Mouse (Mus musculus): ENCODE measurements at regions not wholly inside any gene's neighbourhood (a gene's known extent, or its start where the extent isn't known, plus 50 kb on each side); places are given as distances from the start of the nearest gene placed in this dataset.

DNA sequence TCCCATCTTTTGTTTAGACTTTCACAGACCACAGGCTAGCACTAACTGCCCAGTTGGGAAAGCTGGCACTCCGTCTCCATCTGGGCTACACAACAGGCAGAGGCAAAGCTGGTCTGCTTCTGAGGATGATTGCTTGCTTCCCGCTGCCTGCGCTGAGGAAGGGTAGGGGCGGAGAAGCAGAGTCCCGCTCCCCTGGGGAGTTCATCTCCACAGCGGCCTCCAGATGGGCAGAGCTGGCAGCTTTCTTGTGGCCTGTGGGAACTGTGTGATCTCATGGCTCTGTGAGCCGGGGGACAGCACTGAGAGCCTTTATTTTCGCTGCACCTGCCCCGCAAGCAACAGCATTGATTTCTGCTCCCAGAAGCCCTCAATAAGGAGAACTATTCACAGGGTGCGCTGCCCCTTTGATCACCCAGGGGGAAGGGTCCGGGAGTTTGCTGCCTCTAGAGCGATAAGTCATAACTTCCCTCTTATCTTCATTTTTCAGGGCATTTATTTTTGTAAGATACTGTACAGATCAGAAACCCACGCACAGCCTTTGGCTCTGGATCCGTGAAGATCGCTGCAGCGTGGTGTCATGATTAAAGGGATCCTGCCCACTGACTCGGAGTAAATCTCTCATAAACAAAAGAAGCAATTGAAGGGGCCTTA is 155.7 kb downstream of the Gm9376 start:
- DNase-seq (ENCODE audit: low spot score), result no peak

DNA sequence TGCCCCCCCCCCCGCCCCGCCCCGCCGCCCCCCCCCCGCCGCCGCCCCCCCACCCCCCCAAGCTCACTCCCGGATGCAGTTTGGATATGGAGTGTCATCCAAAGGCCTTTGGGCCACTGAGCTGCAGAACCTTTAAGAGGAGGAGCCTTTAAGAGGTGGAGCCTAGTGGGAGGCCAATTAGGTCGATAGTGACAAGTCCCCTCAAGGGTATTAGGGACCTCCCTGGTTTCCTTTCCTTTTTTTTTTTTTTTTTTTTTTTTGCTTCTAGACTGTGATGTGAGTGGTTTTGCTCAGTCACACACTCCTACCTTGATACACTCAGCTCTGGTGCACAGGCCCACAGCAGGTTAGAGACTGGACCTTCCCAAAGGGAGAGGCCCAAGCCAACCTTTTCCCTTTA is 156.5 kb downstream of the Gm9376 start:
- DNase-seq (ENCODE audit: low spot score), result no peak

- no peak for DNase-seq (ENCODE audit: low spot score)
Measured at GRCm38 (mm10) chr14:118426562-118426961, 159.8 kb downstream of the Gm9376 start.

DNA sequence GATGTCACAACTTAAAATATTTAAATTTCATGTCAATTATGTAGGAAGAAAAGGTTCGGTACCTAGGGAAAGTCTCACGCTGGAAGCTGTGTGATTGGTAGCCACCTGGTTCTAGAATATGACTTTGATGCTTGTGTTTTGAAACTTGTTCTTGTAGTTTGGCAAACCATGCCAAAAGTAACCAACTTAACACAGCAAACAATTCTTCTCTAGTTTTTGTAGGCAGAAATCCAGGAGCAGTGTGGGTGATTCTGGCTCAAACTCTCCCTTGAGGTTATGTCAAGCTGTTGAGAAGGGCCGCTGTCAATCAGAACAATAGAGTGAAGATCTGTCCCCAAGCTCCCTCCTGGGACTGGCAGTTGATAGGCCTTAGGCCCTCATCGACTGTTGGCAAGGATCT is 163.5 kb downstream of the Gm9376 start:
- peak; percentile 6 for DNase-seq (ENCODE audit: low spot score)

DNA sequence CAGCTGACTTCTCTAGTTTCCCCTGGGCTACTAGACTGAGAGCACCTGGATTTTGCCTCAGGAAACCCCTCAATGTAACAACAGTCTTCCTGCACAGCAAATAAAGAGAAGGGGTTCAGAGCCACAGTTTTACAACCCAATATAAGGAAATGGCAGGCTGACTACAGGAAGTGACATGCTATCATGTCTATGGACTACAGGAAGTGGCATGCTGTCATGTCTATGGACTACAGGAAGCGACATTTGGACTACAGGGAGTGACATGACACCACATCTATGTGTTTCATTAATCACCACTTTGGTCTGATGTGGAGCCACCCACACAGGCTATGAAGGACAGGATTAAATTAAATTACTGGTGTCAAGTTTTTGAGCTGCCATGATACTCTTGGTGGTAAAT is 164.0 kb downstream of the Gm9376 start:
- no peak for DNase-seq (ENCODE audit: low spot score)

DNA sequence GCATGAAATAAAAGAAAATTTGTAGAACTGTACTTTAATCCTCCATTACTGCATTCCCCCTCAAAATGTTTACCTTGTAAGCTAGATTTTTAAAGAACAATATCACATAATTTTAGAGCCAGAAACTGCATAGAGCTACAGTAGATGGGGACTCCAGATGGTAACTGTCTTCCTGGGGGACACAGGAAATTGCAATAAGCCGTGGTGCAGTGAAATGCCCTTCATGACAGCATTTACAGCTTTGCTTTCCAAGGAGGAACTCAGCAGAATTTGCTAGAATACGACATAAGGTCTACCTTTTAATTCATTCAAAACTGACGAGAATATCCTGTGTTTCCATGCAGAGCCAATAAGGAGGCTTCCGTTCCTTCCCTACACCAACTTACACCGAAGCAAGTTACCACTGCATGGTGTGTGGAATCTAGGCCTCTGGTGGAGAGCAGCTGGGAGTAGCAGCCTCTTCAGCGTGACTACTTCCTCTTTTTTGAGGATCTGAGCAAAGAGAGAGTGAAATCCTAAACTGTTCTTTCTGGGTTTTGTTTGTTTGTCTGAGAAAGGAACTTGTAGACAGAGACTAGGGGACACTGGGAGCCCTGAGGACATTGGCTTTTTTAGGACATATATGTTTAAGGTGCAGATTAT is 164.6 kb downstream of the Gm9376 start:
- DNase-seq (ENCODE audit: low spot score), result no peak

Data from adipocyte (in vitro differentiated cells).